Mouse (Mus musculus) stomach, embryonic 14.5 days (tissue): Measurements from ENCODE around the gene Mettl7a3. TPM values are rescaled to one million over a fixed set of nuclear protein-coding genes. Genes with fewer than 3 reads are reported as not detected.
"Not testable (repeated sequence)": the region's sequence is repeated elsewhere in the genome, so short reads cannot be mapped to it uniquely, and the experiment has no call there.

Experiments used
- ATAC-seq: fragments of 200-750 bp; cut with Nextera tagmentation; 2 replicates; pipeline ENCODE4 v1.8.0; 2017; ENCODE audit warnings: low read depth, moderate TSS enrichment; ENCODE audit not compliant: insufficient number of reproducible peaks, insufficient read depth, low FRiP score
- H3K27ac ChIP-seq: fragments of 300-500 bp; sonication (generic); 2 replicates; pipeline ENCODE4 v1.5.1; 2014; ENCODE audit warnings: mild to moderate bottlenecking, low read length, moderate library complexity, mixed read lengths
- H3K27me3 ChIP-seq: fragments of 300-500 bp; sonication (generic); 2 replicates; pipeline ENCODE4 v1.6.1; 2014; ENCODE audit warnings: low read length, control low read depth, mixed read lengths; ENCODE audit not compliant: control insufficient read depth, insufficient read depth
- H3K36me3 ChIP-seq: fragments of 300-500 bp; sonication (generic); 2 replicates; pipeline ENCODE4 v1.6.1; 2014; ENCODE audit warnings: mild to moderate bottlenecking, control low read depth, low read length, moderate library complexity, mixed read lengths; ENCODE audit not compliant: control insufficient read depth, insufficient read depth
- H3K4me1 ChIP-seq: fragments of 300-500 bp; sonication (generic); 2 replicates; pipeline ENCODE4 v1.6.1; 2014; ENCODE audit warnings: low read length, control low read depth, mixed read lengths; ENCODE audit not compliant: control insufficient read depth, insufficient read depth
- H3K4me2 ChIP-seq: fragments of 300-500 bp; sonication (generic); replicated peaks from 2 replicates; pipeline ENCODE4 v1.6.1; 2014; ENCODE audit warnings: low read depth, low read length, control low read depth
- H3K4me3 ChIP-seq: fragments of 300-500 bp; sonication (generic); 2 replicates; pipeline ENCODE4 v1.5.1; 2014; ENCODE audit warnings: low read depth, low read length, control low read depth
- H3K9ac ChIP-seq: fragments of 300-500 bp; sonication (generic); replicated peaks from 2 replicates; pipeline ENCODE4 v1.6.1; 2014; ENCODE audit warnings: low read depth, mild to moderate bottlenecking, control low read depth, low read length, moderate library complexity, mixed read lengths
- H3K9me3 ChIP-seq: fragments of 300-500 bp; sonication (generic); 2 replicates; pipeline ENCODE4 v1.6.1; 2016; ENCODE audit warnings: low read depth, low read length, control low read depth; ENCODE audit not compliant: control insufficient read depth
- WGBS: fragments of 180-500 bp; shearing (Covaris S2); extraction: QIAGEN DNeasy Blood & Tissue Kit; methylation state at CpG from one replicate; pipeline ENCODE4 v1.1.7; 2014; 5-methylcytosine and 5-hydroxymethylcytosine counted together
- polyA plus RNA-seq: library from polyadenylated mRNA; unstranded; fragments of >200 nt; fragmentation: Nextera tagmentation; extraction: Ambion mirVana; gene quantifications from 2 replicates; pipeline ENCODE4 v1.2.1, GENCODE M21; 2014

Gene Mettl7a3
- polyA plus RNA-seq, 1 experiment from 2014 or later = not detected

- peak; percentile 77; the same call in 1 of the 2 replicates for ATAC-seq
- peak within 1 kb of the TSS; percentile 46 for H3K4me3 ChIP-seq
- no peaks in the 10 kb centered on the region for H3K27me3 ChIP-seq
- no peaks in the 10 kb centered on the region for H3K9me3 ChIP-seq
- peak within 1 kb of the TSS; percentile 84 for H3K27ac ChIP-seq
- H3K36me3 ChIP-seq = no peaks in the 10 kb centered on the region
- H3K9ac ChIP-seq = peak within 1 kb of the TSS; percentile 45
- 2% methylated on average over 22 of the region's 30 CpGs for WGBS
- H3K4me2 ChIP-seq = peak within 1 kb of the TSS; percentile 61
- H3K4me1 ChIP-seq = peaks cover 9% of the 10 kb centered on the region; the same call in 1 of the 2 replicates
Observed at GRCm38 (mm10) chr15:100304019-100304991, 30.4 kb upstream of the Mettl7a3 start, which contains the start of gene Mettl7a1. Gene Mettl7a1 (plus strand): TSS chr15:100304140.

GRCm38 (mm10) chr15:100306201-100306600, 28.5 kb upstream of the Mettl7a3 start:
- Histone ChIP-seq H3K9me3 (no peaks in the 10 kb centered on the region), H3K27me3 (no peaks in the 10 kb centered on the region), H3K4me3 (no peak overlapping the region), H3K9ac (no peak overlapping the region), H3K4me1 (peaks cover 9% of the 10 kb centered on the region; the same call in 1 of the 2 replicates), H3K36me3 (no peaks in the 10 kb centered on the region), H3K4me2 (no peak overlapping the region; the same call in 1 of the 2 replicates), H3K27ac (no peak overlapping the region)
- ATAC-seq = no peak
- WGBS = 67% methylated on average over 2 of the region's 2 CpGs

- not testable (repeated sequence) for H3K4me3 ChIP-seq, H3K4me2 ChIP-seq, H3K27me3 ChIP-seq, H3K9ac ChIP-seq, H3K27ac ChIP-seq, H3K36me3 ChIP-seq, H3K9me3 ChIP-seq
- ATAC-seq = peak; percentile 34; the same call in 1 of the 2 replicates
- peaks cover 13% of the 10 kb centered on the region; the same call in 1 of the 2 replicates for H3K4me1 ChIP-seq
- 27% methylated on average over 9 of the region's 11 CpGs for WGBS
Observed at GRCm38 (mm10) chr15:100307438-100308096, 27.2 kb upstream of the Mettl7a3 start.

DNA sequence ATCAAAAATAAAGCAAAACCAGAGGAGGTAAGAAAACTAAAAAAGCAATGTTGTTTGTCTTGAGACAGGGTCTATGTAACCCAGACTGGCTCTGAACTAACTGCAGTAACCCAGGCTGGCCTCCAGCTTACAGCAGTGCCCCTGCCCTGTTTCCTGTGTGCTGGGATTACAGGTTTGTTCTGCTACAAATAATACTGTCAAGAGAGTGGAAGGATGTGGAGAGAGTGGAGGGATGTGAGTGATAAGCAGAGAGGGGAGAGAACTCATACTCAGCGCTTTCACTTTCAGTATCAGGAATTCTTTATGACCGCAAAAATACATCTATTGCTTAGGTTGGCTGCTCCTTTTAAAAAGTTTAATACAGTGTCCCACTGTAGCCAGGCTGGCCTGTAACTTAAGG, 22.4 kb upstream of the Mettl7a3 start:
- WGBS = 65% methylated on average over 2 of the region's 2 CpGs

DNA sequence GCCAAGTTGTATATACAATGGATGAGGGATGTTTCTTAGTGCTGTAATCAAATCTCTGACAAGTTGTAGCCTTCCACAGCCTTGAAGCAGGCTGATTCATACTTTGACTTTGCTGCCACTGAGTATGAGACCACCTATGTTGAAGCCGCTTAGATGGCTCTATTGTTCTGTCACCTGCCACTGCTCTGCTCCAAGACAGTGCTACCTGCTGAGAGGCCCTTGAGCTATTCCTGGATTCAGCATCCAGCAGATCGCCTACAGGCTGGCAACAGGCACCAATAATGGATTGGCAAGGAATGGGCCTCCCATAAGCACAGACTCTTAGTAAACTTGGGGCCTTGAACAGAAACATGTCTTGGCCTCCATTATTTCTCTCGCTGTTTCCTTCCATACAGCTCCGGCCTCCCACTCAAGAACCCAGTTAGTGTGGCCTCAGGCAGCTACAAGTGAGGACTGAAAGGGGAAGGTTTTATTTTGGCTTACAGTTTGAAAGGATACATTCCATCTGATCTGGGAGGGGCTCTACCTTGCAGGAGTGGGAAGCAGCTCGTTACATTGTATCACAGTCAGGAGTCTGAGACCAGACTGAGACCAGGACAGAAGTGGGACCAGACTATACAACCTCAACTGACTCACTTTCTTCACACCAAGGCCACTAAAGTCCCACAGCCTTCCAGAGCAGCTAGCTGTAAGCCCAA, 20.1 kb upstream of the Mettl7a3 start:
- Histone ChIP-seq H3K36me3 (no peaks in the 10 kb centered on the region), H3K4me1 (peaks cover 4% of the 10 kb centered on the region; the same call in 1 of the 2 replicates), H3K9me3 (no peaks in the 10 kb centered on the region), H3K27ac (no peak overlapping the region), H3K9ac (no peak overlapping the region), H3K27me3 (no peaks in the 10 kb centered on the region), H3K4me2 (no peak overlapping the region), H3K4me3 (no peak overlapping the region)
- no peak for ATAC-seq
- 90% methylated on average over 5 of the region's 5 CpGs for WGBS

More for the DNA sequence above, 22.4 kb upstream of the Mettl7a3 start:
- peaks cover 4% of the 10 kb centered on the region; the same call in 1 of the 2 replicates for H3K4me1 ChIP-seq
- H3K9me3 ChIP-seq = no peaks in the 10 kb centered on the region
- H3K27ac ChIP-seq = peak overlapping the region; percentile 36; the same call in 1 of the 2 replicates
- no peaks in the 10 kb centered on the region for H3K36me3 ChIP-seq
- H3K4me3 ChIP-seq = no peak overlapping the region
- ATAC-seq = no peak
- H3K4me2 ChIP-seq = no peak overlapping the region
- no peak overlapping the region for H3K9ac ChIP-seq
- H3K27me3 ChIP-seq = no peaks in the 10 kb centered on the region

DNA sequence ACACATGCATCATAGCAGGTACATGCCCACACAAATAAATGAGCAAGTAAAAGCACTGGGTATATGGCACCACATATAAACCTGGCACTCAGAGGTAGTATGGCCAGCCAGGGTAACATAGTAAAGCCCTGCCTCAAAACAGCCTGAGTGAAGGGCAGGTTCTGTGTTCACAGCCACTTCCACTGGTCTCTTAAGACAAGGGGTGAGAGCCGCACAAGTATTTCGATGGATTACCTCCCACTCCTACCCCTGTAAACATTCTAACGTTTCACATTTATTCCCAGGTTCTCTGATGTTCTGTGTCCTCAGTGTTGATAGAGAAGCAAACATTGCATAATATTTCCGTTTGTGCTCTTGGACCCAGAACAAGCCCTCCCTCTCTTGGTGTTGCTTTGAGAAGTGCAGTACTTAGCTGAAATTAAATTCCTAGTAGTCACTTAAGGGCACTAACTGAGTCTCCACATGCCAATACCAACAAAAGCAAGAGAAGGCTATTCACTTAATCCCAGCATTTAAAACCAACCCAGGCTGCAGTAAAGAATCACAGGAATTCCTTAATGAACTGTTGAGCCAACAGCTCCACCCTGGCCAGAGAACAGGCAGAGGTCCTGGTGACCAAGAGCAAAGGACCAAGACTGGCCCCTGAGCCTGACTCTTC, 16.6 kb upstream of the Mettl7a3 start:
- WGBS = 33% methylated on average over 4 of the region's 4 CpGs
- H3K9me3 ChIP-seq, H3K27ac ChIP-seq, H3K4me2 ChIP-seq, H3K4me1 ChIP-seq, H3K36me3 ChIP-seq, ATAC-seq, H3K9ac ChIP-seq, H3K27me3 ChIP-seq, H3K4me3 ChIP-seq: not testable (repeated sequence)

GRCm38 (mm10) chr15:100319884-100320283, 14.8 kb upstream of the Mettl7a3 start:
- Histone ChIP-seq H3K9ac (no peak overlapping the region), H3K4me1 (no peaks in the 10 kb centered on the region), H3K4me3 (no peak overlapping the region), H3K36me3 (no peaks in the 10 kb centered on the region), H3K27ac (no peak overlapping the region), H3K27me3 (no peaks in the 10 kb centered on the region), H3K4me2 (no peak overlapping the region), H3K9me3 (no peaks in the 10 kb centered on the region)
- ATAC-seq = no peak
- WGBS = 92% methylated on average over 1 of the region's 1 CpGs
